Mouse (Mus musculus) midbrain, postnatal 0 days (tissue): ENCODE data around the gene Gm6096. TPM values are rescaled to one million over a fixed set of nuclear protein-coding genes. Genes with fewer than 3 reads are reported as not detected.

Source experiments
- ATAC-seq: fragments of 200-750 bp; cut with Nextera tagmentation; 2 replicates; pipeline ENCODE4 v1.8.0; 2017; ENCODE audit warnings: moderate number of reproducible peaks, mild to moderate bottlenecking, moderate TSS enrichment, moderate library complexity; ENCODE audit not compliant: low FRiP score
- DNase-seq: peaks from one replicate; pipeline ENCODE4 v3.0.0-alpha.2; 2015; ENCODE audit warnings: low spot score
- H3K27ac ChIP-seq: fragments of 300-500 bp; sonication (generic); 2 replicates; pipeline ENCODE4 v1.5.1; 2014; ENCODE audit warnings: low read depth, mild to moderate bottlenecking, low read length, mixed read lengths
- H3K27me3 ChIP-seq: fragments of 300-500 bp; sonication (generic); 2 replicates; pipeline ENCODE4 v1.6.1; 2014; ENCODE audit warnings: low read length, control low read depth, mixed read lengths; ENCODE audit not compliant: insufficient read depth
- H3K36me3 ChIP-seq: fragments of 300-500 bp; sonication (generic); 2 replicates; pipeline ENCODE4 v1.6.1; 2014; ENCODE audit warnings: low read length, control low read depth, mixed read lengths; ENCODE audit not compliant: insufficient read depth
- H3K4me1 ChIP-seq: fragments of 300-500 bp; sonication (generic); 2 replicates; pipeline ENCODE4 v1.6.1; 2014; ENCODE audit warnings: mild to moderate bottlenecking, control low read depth, antibody characterized with exemption, low read length, mixed read lengths; ENCODE audit not compliant: insufficient read depth
- H3K4me2 ChIP-seq: fragments of 300-500 bp; sonication (generic); 2 replicates; pipeline ENCODE4 v1.6.1; 2014; ENCODE audit warnings: low read depth, mild to moderate bottlenecking, low read length, mixed read lengths; ENCODE audit not compliant: poor library complexity, severe bottlenecking
- H3K4me3 ChIP-seq: fragments of 300-500 bp; sonication (generic); 2 replicates; pipeline ENCODE4 v1.5.1; 2014; ENCODE audit warnings: low read depth, mild to moderate bottlenecking, low read length, moderate library complexity
- H3K9ac ChIP-seq: fragments of 300-500 bp; sonication (generic); replicated peaks from 2 replicates; pipeline ENCODE4 v1.6.1; 2014; ENCODE audit warnings: mild to moderate bottlenecking, low read length, moderate library complexity, mixed read lengths; ENCODE audit not compliant: poor library complexity, severe bottlenecking
- H3K9me3 ChIP-seq: fragments of 300-500 bp; sonication (generic); 2 replicates; pipeline ENCODE4 v1.6.1; 2016; ENCODE audit warnings: low read length, control low read depth
- CTCF ChIP-seq: IDR thresholded peaks from 2 replicates; pipeline ENCODE4 v1.5.1; 2016; ENCODE audit warnings: antibody characterized with exemption, mild to moderate bottlenecking
- WGBS: fragments of 180-500 bp; shearing (Covaris S2); extraction: QIAGEN DNeasy Blood & Tissue Kit; methylation state at CpG from one replicate; pipeline ENCODE4 v1.1.7; 2014; 5-methylcytosine and 5-hydroxymethylcytosine counted together
- polyA plus RNA-seq: library from polyadenylated mRNA; unstranded; fragments of >200 nt; fragmentation: Nextera tagmentation; extraction: Ambion mirVana; gene quantifications from 2 replicates; pipeline ENCODE4 v1.2.1, GENCODE M21; 2015
- total RNA-seq: library from RNA; depleted of rRNA; stranded (reverse); fragments of >200 nt; gene quantifications from 2 replicates; pipeline ENCODE4 v1.2.3, GENCODE M21; 2014

The Gm6096 gene
- total and polyA plus RNA-seq, 2 experiments from 2014 or later: not detected

DNA sequence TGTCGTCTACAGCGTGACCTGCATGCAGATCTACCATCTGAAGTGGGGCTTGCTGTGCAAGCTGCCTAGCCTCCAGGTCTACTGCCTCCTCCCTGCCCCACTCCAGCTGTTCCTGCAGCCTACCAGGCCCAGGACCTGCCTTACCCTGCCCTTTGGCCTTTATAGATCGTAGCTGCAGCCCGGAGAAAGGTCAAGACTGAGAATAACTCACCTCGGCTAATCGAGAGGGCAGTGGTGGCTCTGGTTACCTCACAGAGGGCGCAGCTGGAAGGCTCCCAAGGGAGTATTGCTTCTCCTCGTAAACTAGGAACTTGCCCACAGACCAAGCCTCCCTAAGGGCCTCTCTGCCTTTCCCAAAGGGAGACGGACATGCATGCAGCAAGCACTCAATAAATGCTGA lies 35.4 kb upstream of the Gm6096 start:
- Histone ChIP-seq H3K4me1 (no peaks in the 10 kb centered on the region), H3K9ac (no peak overlapping the region), H3K4me3 (no peak overlapping the region), H3K4me2 (no peak overlapping the region), H3K27me3 (no peaks in the 10 kb centered on the region), H3K27ac (no peak overlapping the region), H3K36me3 (peaks cover 76% of the 10 kb centered on the region), H3K9me3 (no peaks in the 10 kb centered on the region)
- WGBS: 94% methylated on average over 9 of the region's 9 CpGs
- ATAC-seq: no peak
- no peak for DNase-seq
- no peak for TF ChIP-seq CTCF

DNA sequence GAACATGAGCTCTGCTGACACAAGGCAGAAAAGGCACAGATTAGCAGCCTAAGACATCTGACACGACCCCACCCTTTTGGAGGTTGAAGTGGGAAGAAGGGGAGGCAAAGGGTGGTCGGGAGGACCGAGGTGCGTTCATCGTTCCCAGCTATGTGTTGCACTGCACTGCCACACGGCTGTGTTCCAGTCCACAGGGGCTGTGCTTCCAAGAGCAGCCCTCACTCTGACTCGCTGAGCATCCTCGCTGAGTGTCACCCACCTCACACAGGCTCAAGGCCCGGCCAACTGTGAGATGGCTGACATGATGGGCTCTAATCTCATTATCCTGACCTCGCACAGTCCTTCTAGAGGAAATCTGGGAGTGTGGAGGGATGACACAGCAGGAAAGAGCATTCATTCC lies 34.4 kb upstream of the Gm6096 start:
- Histone ChIP-seq H3K4me3 (no peak overlapping the region), H3K4me2 (no peak overlapping the region), H3K4me1 (no peaks in the 10 kb centered on the region), H3K9me3 (no peaks in the 10 kb centered on the region), H3K27ac (no peak overlapping the region), H3K9ac (no peak overlapping the region), H3K36me3 (peaks cover 75% of the 10 kb centered on the region), H3K27me3 (no peaks in the 10 kb centered on the region)
- TF ChIP-seq CTCF: no peak
- 92% methylated on average over 10 of the region's 10 CpGs for WGBS
- no peak for ATAC-seq
- no peak for DNase-seq

DNA sequence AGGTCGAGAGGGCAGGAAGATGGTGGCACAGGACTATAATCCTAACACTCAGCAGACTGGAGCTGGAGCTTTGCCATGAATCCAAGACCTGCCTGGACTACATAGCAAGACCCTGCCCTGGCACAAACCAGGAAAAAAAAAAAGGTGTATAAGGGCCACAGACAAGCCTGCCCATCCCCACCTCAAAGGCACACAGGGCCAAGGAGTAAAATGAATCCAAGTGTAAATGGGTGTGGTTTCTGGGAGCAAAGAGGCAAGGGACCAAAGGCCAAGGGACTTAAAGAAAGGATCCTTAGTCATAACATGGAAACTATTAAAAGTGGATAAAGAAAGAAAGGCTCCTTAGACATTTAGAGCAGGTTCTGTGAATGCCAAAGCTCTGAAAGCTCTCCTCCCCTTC lies 32.3 kb upstream of the Gm6096 start:
- no peak for TF ChIP-seq CTCF
- ATAC-seq: no peak
- peaks cover 72% of the 10 kb centered on the region for H3K36me3 ChIP-seq
- H3K4me1 ChIP-seq: no peaks in the 10 kb centered on the region
- H3K27ac ChIP-seq: no peak overlapping the region
- no peak overlapping the region for H3K4me3 ChIP-seq
- no peaks in the 10 kb centered on the region for H3K27me3 ChIP-seq
- H3K9me3 ChIP-seq: no peaks in the 10 kb centered on the region
- WGBS: 75% methylated on average over 1 of the region's 1 CpGs
- no peak overlapping the region for H3K4me2 ChIP-seq
- no peak overlapping the region for H3K9ac ChIP-seq
- no peak for DNase-seq

GRCm38 (mm10) chr7:34221594-34222250 lies 29.1 kb upstream of the Gm6096 start:
- H3K9me3 ChIP-seq: no peaks in the 10 kb centered on the region
- WGBS: 92% methylated on average over 9 of the region's 9 CpGs
- no peak for ATAC-seq
- TF ChIP-seq CTCF: no peak
- H3K4me1 ChIP-seq: no peaks in the 10 kb centered on the region
- no peak overlapping the region for H3K4me3 ChIP-seq
- no peak for DNase-seq
- H3K27ac ChIP-seq: no peak overlapping the region
- H3K9ac ChIP-seq: no peak overlapping the region
- H3K36me3 ChIP-seq: peaks cover 63% of the 10 kb centered on the region
- no peaks in the 10 kb centered on the region for H3K27me3 ChIP-seq
- H3K4me2 ChIP-seq: no peak overlapping the region

DNA sequence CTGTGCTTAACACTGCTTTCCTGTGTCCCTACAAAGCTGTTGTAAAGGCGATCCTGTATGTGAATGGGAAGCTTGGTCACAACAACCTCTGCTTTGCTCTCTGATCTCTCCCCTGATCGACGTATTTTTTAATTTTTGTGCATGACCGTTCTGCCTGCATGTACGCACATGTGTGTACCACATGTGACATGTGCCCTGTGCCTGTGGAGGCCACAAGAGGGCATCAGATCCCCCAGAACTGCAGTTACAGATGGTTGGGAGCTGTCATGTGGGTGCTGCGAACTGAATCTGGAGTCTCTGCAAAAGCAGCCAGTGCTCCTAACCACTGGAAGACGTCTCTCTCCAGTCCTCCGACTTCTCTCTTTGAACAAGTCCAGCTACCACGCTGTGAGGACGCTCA lies 28.5 kb upstream of the Gm6096 start:
- WGBS: 94% methylated on average over 10 of the region's 10 CpGs
- Histone ChIP-seq H3K27me3 (no peaks in the 10 kb centered on the region), H3K4me1 (no peaks in the 10 kb centered on the region), H3K4me2 (no peak overlapping the region), H3K4me3 (no peak overlapping the region), H3K9ac (no peak overlapping the region), H3K27ac (no peak overlapping the region), H3K9me3 (no peaks in the 10 kb centered on the region), H3K36me3 (peaks cover 67% of the 10 kb centered on the region)
- DNase-seq: no peak
- peak; percentile 15; the same call in 1 of the 2 replicates for TF ChIP-seq CTCF
- no peak for ATAC-seq

DNA sequence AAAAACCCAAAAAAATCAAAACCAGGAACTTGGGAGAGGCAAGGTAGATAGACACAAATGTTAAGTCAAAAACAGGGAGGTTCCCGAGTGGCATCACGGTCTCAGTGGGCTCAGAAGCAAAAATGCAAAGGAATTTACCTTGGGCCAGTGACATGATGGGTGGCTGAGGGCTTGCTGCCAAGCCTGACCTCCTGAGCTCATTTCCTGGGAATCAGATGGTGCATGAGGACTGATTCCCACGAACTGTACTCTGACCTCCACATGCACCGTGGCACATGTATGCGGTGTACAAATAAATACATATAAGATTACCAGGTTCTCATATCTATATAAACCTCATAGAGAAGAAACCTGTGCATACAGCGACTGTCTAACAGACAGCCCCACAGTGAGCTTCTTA lies 26.5 kb upstream of the Gm6096 start:
- no peaks in the 10 kb centered on the region for H3K27me3 ChIP-seq
- H3K9me3 ChIP-seq: no peaks in the 10 kb centered on the region
- WGBS: 96% methylated on average over 6 of the region's 6 CpGs
- TF ChIP-seq CTCF: no peak
- peaks cover 54% of the 10 kb centered on the region for H3K36me3 ChIP-seq
- DNase-seq (no peak), ATAC-seq (no peak)
- no peak overlapping the region for H3K27ac ChIP-seq
- no peak overlapping the region for H3K4me2 ChIP-seq
- H3K4me3 ChIP-seq: no peak overlapping the region
- no peak overlapping the region for H3K9ac ChIP-seq
- H3K4me1 ChIP-seq: peaks cover 7% of the 10 kb centered on the region; the same call in 1 of the 2 replicates
